Mouse (Mus musculus) liver, embryonic 13.5 days (tissue): ENCODE results near the gene Itgb1bp1. TPM values are rescaled to one million over a fixed set of nuclear protein-coding genes. Genes with fewer than 3 reads are reported as not detected.

Experiments used
- ATAC-seq: fragments of 200-750 bp; cut with Nextera tagmentation; 2 replicates; pipeline ENCODE4 v1.8.0; 2017; ENCODE audit warnings: low read depth, mild to moderate bottlenecking, moderate number of reproducible peaks, moderate library complexity
- DNase-seq: peaks from one replicate; pipeline ENCODE4 v3.0.0; 2022
- H3K27ac ChIP-seq: fragments of 300-500 bp; sonication (generic); 2 replicates; pipeline ENCODE4 v1.5.1; 2015; ENCODE audit warnings: moderate library complexity, mild to moderate bottlenecking, inconsistent platforms
- H3K27me3 ChIP-seq: fragments of 300-500 bp; sonication (generic); 2 replicates; pipeline ENCODE4 v1.6.1; 2015; ENCODE audit warnings: mild to moderate bottlenecking, inconsistent platforms
- H3K36me3 ChIP-seq: fragments of 300-500 bp; sonication (generic); 2 replicates; pipeline ENCODE4 v1.6.1; 2015; ENCODE audit warnings: mild to moderate bottlenecking, inconsistent platforms
- H3K4me1 ChIP-seq: fragments of 300-500 bp; sonication (generic); replicated peaks from 2 replicates; pipeline ENCODE4 v1.6.1; 2015; ENCODE audit warnings: inconsistent platforms
- H3K4me2 ChIP-seq: fragments of 300-500 bp; sonication (generic); 2 replicates; pipeline ENCODE4 v1.6.1; 2015; ENCODE audit warnings: inconsistent platforms, mild to moderate bottlenecking, moderate library complexity
- H3K4me3 ChIP-seq: fragments of 300-500 bp; sonication (generic); replicated peaks from 2 replicates; pipeline ENCODE4 v1.5.1; 2015; ENCODE audit warnings: mild to moderate bottlenecking, inconsistent platforms
- H3K9ac ChIP-seq: fragments of 300-500 bp; sonication (generic); 2 replicates; pipeline ENCODE4 v1.6.1; 2015; ENCODE audit warnings: mild to moderate bottlenecking, inconsistent platforms
- H3K9me3 ChIP-seq: fragments of 300-500 bp; sonication (generic); replicated peaks from 2 replicates; pipeline ENCODE4 v1.6.1; 2016; ENCODE audit warnings: inconsistent platforms
- WGBS: fragments of 180-500 bp; shearing (Covaris S2); methylation state at CpG from one replicate; pipeline ENCODE4 v1.1.7; 2015; ENCODE audit not compliant: insufficient replicate concordance; 5-methylcytosine and 5-hydroxymethylcytosine counted together
- polyA plus RNA-seq: library from polyadenylated mRNA; unstranded; fragments of >200 nt; fragmentation: Nextera tagmentation; extraction: Ambion mirVana; gene quantifications from 2 replicates; pipeline ENCODE4 v1.2.1, GENCODE M21; 2015

Itgb1bp1 gene
- 28.7 and 29.3 TPM in 2 replicates for polyA plus RNA-seq

DNA sequence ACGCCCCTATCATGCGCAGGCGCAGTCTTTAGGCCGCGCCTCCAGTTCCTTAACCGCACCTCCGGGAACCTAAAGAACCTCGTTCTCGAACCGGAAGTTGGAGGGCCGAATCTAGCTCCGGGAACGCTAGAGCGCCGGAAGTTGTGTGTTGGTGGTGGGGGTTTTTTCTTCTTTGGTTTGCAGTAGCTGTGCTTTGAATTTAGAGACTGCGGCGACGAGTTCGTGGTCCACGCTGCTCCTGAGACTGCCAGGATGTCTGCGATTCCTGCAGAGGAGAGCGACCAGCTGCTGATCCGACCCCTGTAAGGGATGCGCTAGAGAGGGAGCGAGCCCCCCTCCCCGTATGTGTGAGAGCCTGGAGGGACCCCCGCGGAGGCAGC is at the start of gene Itgb1bp1:
Itgb1bp1 (minus strand) TSS at position 42 of the 380 bp plus-strand sequence.
- WGBS: 0% methylated on average over 28 of the region's 28 CpGs
- H3K4me3 ChIP-seq: peak within 1 kb of the TSS; percentile 89
- H3K9ac ChIP-seq: peak within 1 kb of the TSS; percentile 88
- H3K36me3 ChIP-seq: peaks cover 16% of the 10 kb centered on the region
- ATAC-seq (peak; percentile 92), DNase-seq (peak; percentile 97)
- peaks cover 36% of the 10 kb centered on the region for H3K4me1 ChIP-seq
- H3K9me3 ChIP-seq: no peaks in the 10 kb centered on the region
- H3K4me2 ChIP-seq: peak within 1 kb of the TSS; percentile 93
- peak within 1 kb of the TSS; percentile 81 for H3K27ac ChIP-seq
- no peaks in the 10 kb centered on the region for H3K27me3 ChIP-seq

DNA sequence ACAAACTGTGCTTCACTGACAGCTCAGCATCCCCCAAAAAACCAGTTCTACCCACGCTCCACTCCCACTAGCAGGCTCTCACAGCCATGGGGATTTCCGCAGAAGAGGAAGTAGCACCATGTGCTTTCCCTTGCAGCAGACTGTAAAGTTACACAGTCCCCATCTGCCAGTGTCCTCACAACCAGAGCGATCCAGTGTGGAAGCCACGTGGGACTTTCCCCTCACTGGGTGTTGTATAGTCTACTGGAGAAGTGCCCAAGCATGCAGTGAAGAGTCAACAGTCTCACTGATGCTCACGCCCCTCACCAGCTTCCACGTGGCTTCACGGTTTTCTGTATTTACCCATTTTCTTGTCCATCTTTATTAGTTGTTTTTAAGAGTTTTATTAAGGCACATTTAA is 49.8 kb upstream of the Itgb1bp1 start:
- no peak for ATAC-seq
- no peaks in the 10 kb centered on the region for H3K27me3 ChIP-seq
- no peak overlapping the region for H3K27ac ChIP-seq
- no peak for DNase-seq
- 66% methylated on average over 7 of the region's 7 CpGs for WGBS
- H3K9me3 ChIP-seq: no peaks in the 10 kb centered on the region
- H3K36me3 ChIP-seq: peaks cover 84% of the 10 kb centered on the region
- H3K9ac ChIP-seq: no peak overlapping the region
- no peak overlapping the region for H3K4me3 ChIP-seq
- H3K4me2 ChIP-seq: no peak overlapping the region
- no peaks in the 10 kb centered on the region for H3K4me1 ChIP-seq

DNA sequence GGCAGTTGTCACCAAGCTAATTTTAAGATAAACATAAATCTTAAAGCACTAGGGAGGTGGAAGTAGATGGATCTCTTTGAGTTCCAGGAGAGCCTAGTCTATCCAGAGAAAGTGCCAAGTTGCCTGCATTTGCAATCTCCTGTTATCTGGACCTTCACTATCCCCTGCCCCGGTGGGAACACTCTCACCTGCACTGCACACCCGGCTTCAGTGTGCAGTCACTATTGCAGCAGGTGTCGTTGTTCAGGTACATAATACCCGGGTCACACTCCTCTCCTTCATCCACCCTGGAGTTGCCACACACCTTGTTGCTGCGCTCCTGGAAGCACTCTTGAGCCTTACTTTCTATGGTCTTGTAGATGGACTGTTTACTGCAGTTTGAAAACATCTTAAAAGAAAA is 47.7 kb upstream of the Itgb1bp1 start:
- no peak for DNase-seq
- no peaks in the 10 kb centered on the region for H3K27me3 ChIP-seq
- WGBS: 81% methylated on average over 5 of the region's 5 CpGs
- no peak overlapping the region for H3K4me3 ChIP-seq
- H3K9ac ChIP-seq: no peak overlapping the region
- no peaks in the 10 kb centered on the region for H3K9me3 ChIP-seq
- no peak overlapping the region for H3K4me2 ChIP-seq
- H3K4me1 ChIP-seq: no peaks in the 10 kb centered on the region
- no peak for ATAC-seq
- H3K36me3 ChIP-seq: peaks cover 85% of the 10 kb centered on the region
- no peak overlapping the region for H3K27ac ChIP-seq

DNA sequence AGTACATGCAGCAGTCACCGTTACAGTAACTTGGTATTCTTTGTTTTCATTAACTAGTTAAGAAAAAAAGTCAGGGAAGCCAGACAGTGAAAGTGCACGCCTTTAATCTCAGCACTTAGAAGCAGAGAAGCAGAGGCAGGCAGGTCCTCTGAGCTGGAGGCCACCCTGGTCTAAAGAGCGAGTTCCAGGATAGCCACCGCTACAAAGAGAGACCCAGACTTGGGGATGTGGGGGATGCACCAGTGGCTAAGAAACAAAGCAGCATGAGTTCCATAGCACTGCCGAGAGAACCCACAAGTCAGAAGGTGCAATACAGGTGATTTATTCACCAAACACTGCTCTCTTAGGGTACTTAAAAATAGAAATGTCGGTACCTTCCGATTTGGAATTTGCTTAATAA is 46.9 kb upstream of the Itgb1bp1 start:
- Histone ChIP-seq H3K27me3 (no peaks in the 10 kb centered on the region), H3K4me1 (no peaks in the 10 kb centered on the region), H3K4me2 (no peak overlapping the region), H3K9ac (no peak overlapping the region), H3K36me3 (peaks cover 87% of the 10 kb centered on the region), H3K27ac (no peak overlapping the region), H3K4me3 (no peak overlapping the region), H3K9me3 (no peaks in the 10 kb centered on the region)
- ATAC-seq (no peak), DNase-seq (no peak)
- WGBS: 82% methylated on average over 7 of the region's 7 CpGs

DNA sequence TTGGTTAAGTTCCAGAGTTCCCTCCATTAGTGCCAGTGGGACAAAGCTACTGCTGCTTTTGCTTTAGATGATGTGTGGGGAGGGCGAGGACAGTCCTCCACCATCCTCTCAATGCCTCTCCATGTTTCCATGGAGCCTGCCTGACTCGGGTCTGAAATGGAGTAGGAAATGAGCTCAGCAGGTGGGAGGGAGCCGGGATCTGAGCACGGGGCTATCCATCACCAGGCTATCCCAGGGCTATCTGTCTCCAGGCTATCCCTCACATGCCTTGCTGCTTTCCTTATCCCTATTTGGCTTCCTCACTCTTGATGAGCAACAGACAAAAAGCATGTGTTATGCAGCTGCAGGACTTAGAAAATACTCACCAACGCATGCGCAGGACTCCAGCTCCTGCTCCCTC is 45.6 kb upstream of the Itgb1bp1 start:
- Histone ChIP-seq H3K27ac (no peak overlapping the region), H3K36me3 (peaks cover 92% of the 10 kb centered on the region), H3K4me1 (no peaks in the 10 kb centered on the region), H3K9me3 (no peaks in the 10 kb centered on the region), H3K27me3 (no peaks in the 10 kb centered on the region), H3K4me2 (no peak overlapping the region), H3K9ac (no peak overlapping the region), H3K4me3 (no peak overlapping the region)
- ATAC-seq (no peak), DNase-seq (no peak)
- WGBS: 81% methylated on average over 6 of the region's 6 CpGs

DNA sequence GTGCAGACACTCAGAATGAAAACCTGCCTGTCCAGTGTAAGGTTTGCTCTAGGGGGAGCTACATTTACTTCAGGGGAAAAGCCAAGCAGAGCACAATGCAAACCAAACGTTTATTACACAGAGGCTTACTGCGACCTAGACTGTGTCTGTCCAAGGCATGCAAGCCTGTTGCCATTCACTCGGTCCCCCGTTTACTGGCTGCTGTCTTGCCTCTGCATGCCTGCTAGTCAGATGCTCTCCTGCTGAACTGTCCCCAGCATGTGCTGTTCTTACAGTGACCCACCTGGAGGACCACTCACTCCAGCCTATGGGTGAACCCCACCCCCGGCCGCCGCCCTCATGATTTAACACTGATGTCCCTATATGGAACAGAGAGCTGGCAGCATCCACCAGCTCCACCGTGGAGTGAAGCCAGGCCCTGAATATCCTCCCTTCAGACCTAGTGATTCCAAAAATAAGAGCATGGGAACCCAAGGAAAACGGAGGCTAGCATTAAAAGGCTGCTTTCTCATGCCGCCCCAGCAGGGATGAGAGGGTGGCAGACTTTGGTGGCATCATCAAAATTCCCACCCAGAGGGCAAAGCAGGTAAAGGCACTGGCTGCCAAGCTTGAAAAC is 45.0 kb upstream of the Itgb1bp1 start:
- H3K4me2 ChIP-seq: no peak overlapping the region
- H3K27me3 ChIP-seq: no peaks in the 10 kb centered on the region
- no peak overlapping the region for H3K27ac ChIP-seq
- no peaks in the 10 kb centered on the region for H3K4me1 ChIP-seq
- no peak overlapping the region for H3K9ac ChIP-seq
- no peak overlapping the region for H3K4me3 ChIP-seq
- H3K36me3 ChIP-seq: peaks cover 91% of the 10 kb centered on the region
- 81% methylated on average over 10 of the region's 10 CpGs for WGBS
- no peak; the same call in 1 of the 2 replicates for ATAC-seq
- H3K9me3 ChIP-seq: no peaks in the 10 kb centered on the region
- no peak for DNase-seq

DNA sequence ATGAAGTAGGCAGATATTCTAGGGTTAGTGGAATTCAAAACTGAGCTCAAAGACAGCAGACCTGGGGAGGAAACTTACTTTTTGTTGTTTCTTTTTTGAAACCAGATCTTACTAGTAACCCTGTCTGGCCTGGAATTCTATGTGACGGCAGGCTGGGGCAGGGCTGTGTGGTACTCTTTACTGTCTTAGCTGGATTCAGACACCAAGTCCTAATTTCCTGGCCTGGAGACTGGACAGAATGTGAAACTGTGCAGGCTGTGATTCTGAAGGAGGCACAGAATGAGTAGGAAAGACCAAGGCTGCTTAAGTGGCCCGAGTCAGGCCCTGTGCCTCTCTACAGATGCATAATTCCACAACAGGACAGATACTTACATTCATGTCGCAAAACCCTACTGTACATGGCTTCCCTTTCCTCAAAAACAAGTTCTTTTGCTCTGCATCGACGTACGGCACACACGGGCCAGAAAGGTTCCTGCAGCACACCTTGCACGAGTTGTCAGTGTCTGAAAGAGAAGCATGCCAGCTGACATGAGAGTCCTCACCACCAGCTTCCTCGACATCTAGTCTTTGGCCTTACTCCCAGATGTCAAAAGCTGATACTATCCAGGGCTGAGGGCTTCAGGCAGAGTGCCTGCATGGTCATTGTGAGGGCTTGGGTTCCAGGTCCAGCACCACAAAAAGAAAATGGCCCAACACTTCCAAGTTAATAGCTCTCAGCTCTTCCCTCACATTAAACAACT is 43.7 kb upstream of the Itgb1bp1 start:
- H3K4me2 ChIP-seq: no peak overlapping the region
- no peak for DNase-seq

DNA sequence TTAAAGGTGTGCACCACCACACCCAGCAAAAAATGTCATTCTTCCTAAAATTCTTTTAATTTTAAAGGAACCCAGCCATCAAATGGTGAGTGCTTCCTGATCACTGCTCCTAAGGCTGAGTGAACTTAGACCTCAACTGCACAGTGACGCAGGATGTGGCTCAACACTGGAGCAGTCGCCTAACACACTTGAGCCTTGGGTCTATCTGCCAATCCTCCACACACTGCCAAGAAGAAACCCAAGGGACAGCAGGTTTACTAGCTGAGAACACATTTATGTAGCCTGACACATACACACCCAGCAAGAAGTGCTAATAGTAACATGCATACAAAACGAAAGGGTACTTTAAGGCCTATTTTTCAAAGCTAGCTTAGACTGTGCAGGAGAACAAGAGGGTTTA is 40.2 kb upstream of the Itgb1bp1 start:
- Histone ChIP-seq H3K27ac (no peak overlapping the region), H3K4me1 (no peaks in the 10 kb centered on the region), H3K9ac (no peak overlapping the region), H3K36me3 (peaks cover 90% of the 10 kb centered on the region), H3K9me3 (no peaks in the 10 kb centered on the region), H3K27me3 (no peaks in the 10 kb centered on the region), H3K4me3 (no peak overlapping the region), H3K4me2 (no peak overlapping the region)
- no peak for DNase-seq
- WGBS: 83% methylated on average over 3 of the region's 3 CpGs
- no peak for ATAC-seq

More for the DNA sequence above, 43.7 kb upstream of the Itgb1bp1 start:
- H3K27me3 ChIP-seq: no peaks in the 10 kb centered on the region
- no peak for ATAC-seq
- no peak overlapping the region for H3K27ac ChIP-seq
- H3K4me1 ChIP-seq: no peaks in the 10 kb centered on the region
- H3K36me3 ChIP-seq: peaks cover 92% of the 10 kb centered on the region
- WGBS: 83% methylated on average over 9 of the region's 9 CpGs
- no peak overlapping the region for H3K9ac ChIP-seq
- H3K9me3 ChIP-seq: no peaks in the 10 kb centered on the region
- no peak overlapping the region for H3K4me3 ChIP-seq

DNA sequence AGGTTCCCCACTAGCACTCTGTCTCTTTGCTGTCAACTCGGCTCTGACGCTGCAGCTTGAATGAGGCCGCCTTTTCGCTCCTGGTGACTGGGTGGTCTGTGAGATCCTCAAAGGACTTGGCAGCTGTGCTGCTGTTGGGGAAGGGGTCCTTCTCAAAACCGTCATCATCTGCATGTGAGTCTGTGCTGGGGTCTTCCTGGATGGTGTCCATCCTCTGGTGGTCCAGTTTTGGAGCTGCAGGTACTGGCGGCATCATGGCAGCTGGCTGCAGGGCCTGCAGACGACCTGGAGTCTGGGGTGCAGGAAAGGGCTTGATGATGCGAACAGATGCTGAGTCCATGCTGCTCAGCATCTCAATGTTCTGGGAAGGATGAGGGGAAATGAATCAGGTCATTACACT is 39.2 kb upstream of the Itgb1bp1 start:
- Histone ChIP-seq H3K36me3 (peaks cover 88% of the 10 kb centered on the region), H3K4me3 (no peak overlapping the region), H3K4me1 (peaks cover 10% of the 10 kb centered on the region), H3K27ac (no peak overlapping the region), H3K27me3 (no peaks in the 10 kb centered on the region), H3K9ac (no peak overlapping the region), H3K4me2 (no peak overlapping the region), H3K9me3 (no peaks in the 10 kb centered on the region)
- DNase-seq (no peak), ATAC-seq (no peak)
- WGBS: 84% methylated on average over 8 of the region's 8 CpGs

DNA sequence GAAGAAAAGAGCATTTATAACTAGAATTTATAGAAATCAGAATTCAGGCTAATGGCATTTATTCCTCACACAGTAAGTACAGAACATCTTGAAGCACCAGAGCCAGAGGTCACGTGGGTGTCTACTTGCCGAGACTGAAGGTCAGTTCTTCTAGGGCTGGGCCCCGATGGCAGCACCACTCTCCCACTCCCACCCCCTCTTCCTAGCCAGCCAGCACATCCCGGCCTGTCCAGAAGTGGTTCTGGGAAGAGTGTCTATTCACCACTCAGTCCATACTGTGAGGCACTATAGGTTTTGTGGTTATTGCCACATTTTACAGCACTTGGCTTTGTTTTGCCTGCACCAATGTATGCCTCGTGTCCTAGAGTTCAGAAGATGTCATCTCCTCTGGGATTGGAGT is 38.0 kb upstream of the Itgb1bp1 start:
- Histone ChIP-seq H3K9me3 (no peaks in the 10 kb centered on the region), H3K27ac (no peak overlapping the region), H3K27me3 (no peaks in the 10 kb centered on the region), H3K4me3 (no peak overlapping the region), H3K36me3 (peaks cover 87% of the 10 kb centered on the region), H3K4me1 (peaks cover 12% of the 10 kb centered on the region), H3K4me2 (no peak overlapping the region), H3K9ac (no peak overlapping the region)
- no peak for DNase-seq
- 71% methylated on average over 5 of the region's 5 CpGs for WGBS
- ATAC-seq: no peak

DNA sequence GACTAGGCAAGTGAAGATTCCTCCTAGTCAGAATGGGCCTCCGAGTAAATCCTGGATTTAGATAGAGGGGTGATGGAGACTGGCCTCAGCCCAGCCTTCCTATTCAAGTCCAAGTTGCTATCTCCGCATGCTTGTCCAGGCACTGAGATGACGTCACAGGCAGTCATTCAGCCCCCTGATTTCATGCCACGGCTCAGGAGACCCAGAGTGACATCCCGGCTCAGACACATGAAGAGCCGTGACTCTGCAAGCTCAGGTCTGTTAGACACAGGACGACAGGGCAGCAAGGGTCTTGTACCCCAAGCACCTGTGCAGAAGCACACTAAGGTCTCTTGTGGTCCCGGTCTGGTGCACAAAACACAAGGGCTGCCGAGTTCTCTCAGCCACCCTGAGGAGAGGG is 36.8 kb upstream of the Itgb1bp1 start:
- no peak overlapping the region for H3K27ac ChIP-seq
- DNase-seq: no peak
- no peak overlapping the region for H3K9ac ChIP-seq
- no peak for ATAC-seq
- peaks cover 80% of the 10 kb centered on the region for H3K36me3 ChIP-seq
- no peaks in the 10 kb centered on the region for H3K9me3 ChIP-seq
- peaks cover 15% of the 10 kb centered on the region for H3K4me1 ChIP-seq
- 81% methylated on average over 9 of the region's 9 CpGs for WGBS
- no peak overlapping the region for H3K4me2 ChIP-seq
- H3K4me3 ChIP-seq: no peak overlapping the region
- H3K27me3 ChIP-seq: no peaks in the 10 kb centered on the region

DNA sequence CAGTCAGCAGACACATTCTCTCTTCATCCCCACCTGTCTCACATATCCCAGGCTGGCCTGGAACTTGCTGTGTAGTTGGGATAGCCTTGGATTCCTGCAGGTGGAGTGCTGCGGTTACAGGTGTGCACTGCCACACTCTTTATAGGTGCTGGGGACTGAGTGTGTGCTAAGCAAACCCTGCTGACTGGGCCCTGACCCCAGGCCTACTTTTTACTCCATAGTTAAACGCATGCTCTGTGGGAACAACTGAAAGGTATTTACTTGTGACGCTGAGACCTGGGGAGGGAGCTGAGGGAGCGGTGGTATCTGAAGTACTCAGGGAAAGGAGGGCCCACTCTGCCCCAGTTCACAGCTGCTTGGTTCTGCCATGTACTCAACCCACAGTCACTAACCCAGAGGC is 36.2 kb upstream of the Itgb1bp1 start:
- peaks cover 21% of the 10 kb centered on the region for H3K4me1 ChIP-seq
- H3K27me3 ChIP-seq: no peaks in the 10 kb centered on the region
- H3K36me3 ChIP-seq: peaks cover 74% of the 10 kb centered on the region

More for the DNA sequence above, 36.2 kb upstream of the Itgb1bp1 start:
- WGBS: 84% methylated on average over 4 of the region's 4 CpGs
- Histone ChIP-seq H3K9ac (no peak overlapping the region), H3K4me2 (no peak overlapping the region), H3K9me3 (no peaks in the 10 kb centered on the region), H3K27ac (no peak overlapping the region), H3K4me3 (no peak overlapping the region)
- ATAC-seq: peak; percentile 10; the same call in 1 of the 2 replicates
- DNase-seq: no peak
